Mouse (Mus musculus): Measurements from ENCODE around the gene Dhx16.
"Not testable (repeated sequence)": the region's sequence is repeated elsewhere in the genome, so short reads cannot be mapped to it uniquely, and the experiment has no call there.

Dhx16 gene

DNA sequence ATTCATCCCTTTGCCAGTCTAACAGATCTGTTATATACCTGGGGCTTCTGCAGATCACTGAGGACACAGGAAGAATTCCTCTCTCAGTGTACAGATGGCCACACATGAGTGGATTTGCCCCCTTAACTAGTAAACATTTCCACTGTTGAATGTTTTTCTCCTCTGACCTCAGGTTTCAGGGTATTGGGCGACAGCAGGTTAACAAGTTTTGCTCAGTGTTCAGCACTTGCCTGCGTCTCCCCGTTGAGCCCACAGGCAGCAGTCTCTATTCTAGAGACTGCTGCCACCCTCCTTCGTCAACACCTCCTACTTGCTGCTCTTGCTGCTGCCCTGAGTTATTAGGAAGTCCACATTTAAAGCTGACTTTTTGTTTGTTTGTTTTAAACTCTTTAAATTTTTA lies 42.1 kb downstream of the Dhx16 start:
- DNase-seq, result no peak

- no peak for DNase-seq
These were observed 42.9 kb downstream of the Dhx16 start for GRCm38 (mm10) chr17:35922566-35922965.

DNA sequence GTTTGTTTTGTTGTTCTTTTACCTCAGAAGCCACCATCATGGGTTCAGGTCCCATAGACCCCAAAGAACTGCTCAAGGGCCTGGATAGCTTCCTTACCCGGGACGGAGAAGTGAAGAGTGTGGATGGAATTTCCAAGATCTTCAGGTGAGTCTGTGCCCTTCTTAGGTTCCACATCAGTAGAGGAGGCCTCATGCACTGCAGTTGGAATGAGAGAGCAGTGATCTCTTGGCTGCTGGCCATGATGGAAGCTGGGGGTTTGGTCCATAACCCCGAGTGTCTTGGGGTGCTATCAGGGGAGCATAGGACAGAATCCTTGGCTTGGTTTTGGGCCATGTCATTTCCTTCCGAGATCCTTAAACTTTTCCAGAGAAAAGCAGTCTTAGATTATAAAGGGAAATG lies 43.7 kb downstream of the Dhx16 start:
- DNase-seq, result peak in 1 of 2 experiments; percentile 35

GRCm38 (mm10) chr17:35927471-35927870 lies 47.9 kb downstream of the Dhx16 start:
- no peak for DNase-seq

- DNase-seq, result no peak
These were observed 49.9 kb downstream of the Dhx16 start for GRCm38 (mm10) chr17:35929534-35929933.

GRCm38 (mm10) chr17:35930627-35931026 lies 51.0 kb downstream of the Dhx16 start:
- no peak for DNase-seq

DNA sequence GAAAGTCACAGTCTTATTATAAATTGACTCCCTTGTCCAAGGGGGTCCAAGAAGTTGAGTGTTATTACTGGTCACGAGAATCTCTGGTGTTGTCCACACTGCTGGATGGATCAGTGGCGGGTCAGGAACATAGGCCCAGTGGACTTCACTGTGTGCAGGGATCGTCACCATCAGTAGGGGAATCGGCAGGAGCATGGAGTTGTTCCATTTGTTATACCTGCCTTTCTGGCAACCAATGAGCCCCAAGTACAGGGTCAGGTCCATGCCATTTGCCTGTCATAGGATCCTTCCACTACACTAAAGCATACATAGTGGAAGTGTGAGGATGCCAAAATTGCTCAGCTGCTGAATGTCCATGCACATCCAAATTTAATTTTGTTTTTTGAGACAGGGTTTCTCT lies 53.0 kb downstream of the Dhx16 start:
- no peak for DNase-seq

DNA sequence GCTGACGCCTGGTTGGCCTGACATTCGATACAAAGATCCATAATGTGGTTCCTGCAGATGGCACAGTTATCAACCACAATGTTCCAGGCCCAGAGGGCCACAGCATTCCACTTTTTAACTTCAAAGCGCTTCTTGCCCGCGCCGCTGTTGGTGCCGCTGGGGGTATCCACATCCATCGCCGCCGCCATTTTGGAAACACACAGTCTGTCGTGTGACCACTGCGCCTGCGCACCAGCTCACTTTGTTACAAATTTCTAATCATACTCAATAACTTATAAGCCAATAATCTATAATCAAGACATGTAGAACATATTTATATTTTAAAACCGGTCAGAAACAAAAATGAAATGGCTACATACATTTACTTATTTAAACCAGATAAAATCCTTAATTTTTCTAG lies 56.1 kb downstream of the Dhx16 start:
- not testable (repeated sequence) for DNase-seq

- peak; percentile 66 to 73 for DNase-seq
These were observed 58.2 kb downstream of the Dhx16 start for GRCm38 (mm10) chr17:35937700-35938348.

DNA sequence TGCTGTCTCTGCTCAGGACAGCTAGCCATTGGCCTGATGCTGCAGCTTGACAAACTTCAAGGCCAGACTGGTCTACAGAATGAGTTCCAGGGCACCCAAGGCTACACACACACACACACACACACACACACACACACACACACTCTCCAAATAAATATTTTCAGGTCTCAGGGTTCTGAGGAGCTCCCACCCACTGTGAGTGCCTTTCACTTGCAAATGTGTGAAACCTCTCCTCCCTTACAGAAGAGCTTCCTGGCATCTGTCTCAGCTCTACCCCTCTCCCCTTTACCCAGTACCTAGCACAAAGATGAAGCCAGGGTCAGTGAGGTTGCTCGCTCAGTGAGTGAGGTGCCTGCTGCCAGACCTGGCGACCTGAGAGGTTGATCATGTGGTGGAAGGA lies 59.5 kb downstream of the Dhx16 start:
- DNase-seq, result no peak

DNA sequence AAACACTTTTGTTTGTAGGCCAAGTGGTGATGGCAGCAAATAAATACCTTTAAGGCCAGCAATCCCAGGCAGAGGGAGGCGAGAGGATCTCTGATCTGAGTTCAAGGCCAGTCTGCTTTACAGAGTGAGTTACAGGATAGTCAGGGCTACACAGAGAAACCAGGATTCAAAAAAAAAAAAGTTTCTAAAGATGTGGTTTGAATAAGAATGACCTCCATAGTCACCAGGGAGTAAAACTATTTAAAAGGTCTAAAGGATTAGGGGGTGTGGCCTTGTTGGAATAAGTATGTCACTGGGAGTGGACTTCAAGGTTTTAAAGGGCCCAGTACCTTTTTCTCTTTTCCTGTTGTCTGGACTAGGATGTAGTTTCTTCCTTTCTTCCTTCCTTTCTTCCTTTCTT lies 60.3 kb downstream of the Dhx16 start:
- DNase-seq, result no peak

Measured in cerebellum, postnatal 14 days (tissue).